Mouse (Mus musculus) heart, adult 2 months (tissue): ENCODE results near the gene Hoga1. TPM values are rescaled to one million over a fixed set of nuclear protein-coding genes. Genes with fewer than 3 reads are reported as not detected.

ENCODE experiments used
- DNase-seq, 2 experiments: peaks; one replicate each; pipeline ENCODE4 v3.0.0; 2021
- H3K27ac ChIP-seq: fragments of 200-600 bp; 2 replicates; pipeline ENCODE4 v1.8.1; 2022
- H3K27me3 ChIP-seq: fragments of 200-500 bp; 2 replicates; pipeline ENCODE4 v1.6.1; 2012; ENCODE audit warnings: mild to moderate bottlenecking, low read length, inconsistent platforms, mixed read lengths; ENCODE audit not compliant: control insufficient read depth, insufficient read depth
- H3K36me3 ChIP-seq: fragments of 200-500 bp; 2 replicates; pipeline ENCODE4 v1.6.1; 2012; ENCODE audit warnings: low read length, inconsistent platforms; ENCODE audit not compliant: control insufficient read depth, insufficient read depth
- H3K4me1 ChIP-seq: fragments of 200-500 bp; 2 replicates; pipeline ENCODE4 v1.6.1; 2011; ENCODE audit warnings: low read length; ENCODE audit not compliant: control insufficient read depth, insufficient read depth
- H3K4me3 ChIP-seq: fragments of 200-600 bp; 2 replicates; pipeline ENCODE4 v1.8.1; 2022
- H3K79me2 ChIP-seq: fragments of 200-500 bp; replicated peaks from 2 replicates; pipeline ENCODE4 v1.6.1; 2012; ENCODE audit warnings: mild to moderate bottlenecking, inconsistent platforms, low read length, moderate library complexity, mixed read lengths; ENCODE audit not compliant: control insufficient read depth, insufficient read depth
- H3K9ac ChIP-seq: fragments of 200-500 bp; 2 replicates; pipeline ENCODE4 v1.6.1; 2012; ENCODE audit warnings: low read depth, mild to moderate bottlenecking, control low read depth, inconsistent platforms, low read length, mixed read lengths
- CTCF ChIP-seq: fragments of 200-600 bp; IDR thresholded peaks from 2 replicates; pipeline ENCODE4 v1.8.1; 2022; ENCODE audit warnings: antibody characterized with exemption, mild to moderate bottlenecking, moderate library complexity
- EP300 ChIP-seq: fragments of 200-500 bp; IDR thresholded peaks from 2 replicates; pipeline ENCODE4 v1.6.1; 2011; ENCODE audit warnings: low read depth, low read length, control low read depth; ENCODE audit not compliant: insufficient read depth
- POLR2A ChIP-seq: fragments of 200-500 bp; IDR thresholded peaks from 2 replicates; pipeline ENCODE4 v1.6.1; 2011; ENCODE audit warnings: mild to moderate bottlenecking, low read depth, low read length, control low read depth; ENCODE audit not compliant: insufficient read depth
- WGBS: fragments of 180-500 bp; shearing (Covaris S2); methylation state at CpG from one replicate; pipeline ENCODE4 v1.1.7; 2018; 5-methylcytosine and 5-hydroxymethylcytosine counted together
- intact Hi-C: fragments of 180-260 bp; cut with DNase I; formaldehyde crosslinking; loops from one replicate; pipeline ENCODE4 v1.15.1; 2025
- polyA plus RNA-seq: library from polyadenylated mRNA; depleted of rRNA; stranded (reverse); fragments of >200 nt; gene quantifications from 2 replicates; pipeline ENCODE4 v1.2.3, GENCODE M21; 2012
- total RNA-seq, 2 experiments: library from RNA; stranded (reverse); gene quantifications; 2 replicates each; pipeline ENCODE4 v1.2.3; 2021

Gene Hoga1
- total and polyA plus RNA-seq, 3 experiments = 1.4 to 2.3 (median 1.6) TPM

GRCm38 (mm10) chr19:42036357-42036756 lies 9.1 kb upstream of the Hoga1 start:
- no peak for DNase-seq
- H3K4me1 ChIP-seq = peaks cover 4% of the 10 kb centered on the region
- WGBS = 51% methylated on average over 3 of the region's 3 CpGs
- H3K27ac ChIP-seq = no peak overlapping the region
- no peak overlapping the region for H3K9ac ChIP-seq
- intact Hi-C loops = loop anchor here (5.0 kb wide), 2 partner anchors 116 to 131 kb away; no protein-coding TSS in a partner anchor
- H3K36me3 ChIP-seq = no peaks in the 10 kb centered on the region
- H3K4me3 ChIP-seq = no peak overlapping the region
- TF ChIP-seq CTCF (no peak), POLR2A (no peak), EP300 (no peak)
- no peaks in the 10 kb centered on the region for H3K79me2 ChIP-seq
- H3K27me3 ChIP-seq = no peaks in the 10 kb centered on the region

DNA sequence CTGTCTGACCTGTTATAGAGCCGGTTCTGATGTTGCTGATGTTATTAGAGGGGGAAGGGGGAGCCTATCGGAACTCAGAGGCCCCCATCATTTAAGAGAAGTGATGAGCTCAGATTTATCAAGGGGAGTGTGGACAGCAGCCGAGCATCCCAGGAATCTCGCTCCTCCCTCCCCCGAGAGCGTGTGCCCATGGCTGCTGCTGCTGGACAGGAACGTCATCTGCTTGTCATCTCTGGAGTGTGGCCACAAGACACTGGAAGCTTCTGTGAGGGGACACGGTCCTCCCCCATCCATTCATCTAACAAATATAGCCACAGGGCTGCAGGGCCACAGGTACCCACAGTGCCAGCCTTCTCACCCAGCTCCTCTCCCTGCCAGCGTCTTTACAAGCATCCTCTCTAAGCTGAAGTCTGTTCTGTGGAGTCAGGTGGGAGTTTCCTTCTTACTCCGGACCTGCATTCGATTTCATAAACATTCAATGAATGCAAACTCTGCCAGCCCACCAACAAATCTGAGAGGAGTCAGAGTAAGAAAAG lies 8.2 kb upstream of the Hoga1 start:
- Histone ChIP-seq H3K27ac (no peak overlapping the region), H3K4me1 (peaks cover 4% of the 10 kb centered on the region), H3K4me3 (no peak overlapping the region), H3K36me3 (no peaks in the 10 kb centered on the region), H3K9ac (no peak overlapping the region), H3K27me3 (no peaks in the 10 kb centered on the region), H3K79me2 (no peaks in the 10 kb centered on the region)
- TF ChIP-seq EP300 = no peak
- no peak for TF ChIP-seq POLR2A
- TF ChIP-seq CTCF = no peak
- no peak for DNase-seq
- intact Hi-C loops = loop anchor here (5.0 kb wide), 2 partner anchors 115 to 130 kb away; no protein-coding TSS in a partner anchor
- WGBS = 52% methylated on average over 11 of the region's 11 CpGs

GRCm38 (mm10) chr19:42038310-42038709 lies 7.1 kb upstream of the Hoga1 start:
- Histone ChIP-seq H3K79me2 (no peaks in the 10 kb centered on the region), H3K27ac (no peak overlapping the region), H3K4me1 (peaks cover 4% of the 10 kb centered on the region), H3K4me3 (no peak overlapping the region), H3K9ac (no peak overlapping the region), H3K36me3 (no peaks in the 10 kb centered on the region), H3K27me3 (no peaks in the 10 kb centered on the region)
- intact Hi-C loops = loop anchor here (5.0 kb wide), 2 partner anchors 114 to 129 kb away; no protein-coding TSS in a partner anchor
- no peak for DNase-seq
- WGBS = 86% methylated on average over 12 of the region's 12 CpGs
- TF ChIP-seq POLR2A (no peak), EP300 (no peak), CTCF (no peak)

- H3K27me3 ChIP-seq = no peaks in the 10 kb centered on the region
- H3K27ac ChIP-seq = no peak overlapping the region
- no peak overlapping the region for H3K9ac ChIP-seq
- 96% methylated on average over 6 of the region's 6 CpGs for WGBS
- no peaks in the 10 kb centered on the region for H3K79me2 ChIP-seq
- no peak for DNase-seq
- TF ChIP-seq EP300 (no peak), CTCF (no peak), POLR2A (no peak)
- no peaks in the 10 kb centered on the region for H3K36me3 ChIP-seq
- H3K4me3 ChIP-seq = no peak overlapping the region
- H3K4me1 ChIP-seq = peaks cover 3% of the 10 kb centered on the region; the same call in 1 of the 2 replicates
- intact Hi-C loops = no loop called here
These were observed 1.4 kb upstream of the Hoga1 start for GRCm38 (mm10) chr19:42043988-42044387.

GRCm38 (mm10) chr19:42050251-42050650 lies 4.8 kb downstream of the Hoga1 start:
- Histone ChIP-seq H3K27me3 (no peaks in the 10 kb centered on the region), H3K27ac (no peak overlapping the region), H3K79me2 (no peaks in the 10 kb centered on the region), H3K36me3 (no peaks in the 10 kb centered on the region), H3K4me3 (no peak overlapping the region), H3K4me1 (peaks cover 3% of the 10 kb centered on the region; the same call in 1 of the 2 replicates), H3K9ac (no peak overlapping the region)
- WGBS = 76% methylated on average over 1 of the region's 1 CpGs
- TF ChIP-seq CTCF (no peak), POLR2A (no peak), EP300 (no peak)
- DNase-seq = no peak
- intact Hi-C loops = no loop called here

- no peak for DNase-seq
- Histone ChIP-seq H3K4me3 (no peak overlapping the region), H3K27ac (no peak overlapping the region), H3K4me1 (no peaks in the 10 kb centered on the region), H3K27me3 (no peaks in the 10 kb centered on the region), H3K79me2 (no peaks in the 10 kb centered on the region), H3K9ac (no peak overlapping the region), H3K36me3 (no peaks in the 10 kb centered on the region)
- no peak for TF ChIP-seq CTCF
- TF ChIP-seq POLR2A = no peak
- TF ChIP-seq EP300 = no peak
- intact Hi-C loops = no loop called here
- WGBS = 79% methylated on average over 3 of the region's 3 CpGs
These were observed 5.9 kb downstream of the Hoga1 start for GRCm38 (mm10) chr19:42051351-42051750.
